Mouse (Mus musculus) Muller cell, postnatal 12 days (primary cell): ENCODE data around the gene Nr2e1.

Source experiments
- DNase-seq: peaks from one replicate; pipeline ENCODE4 v3.0.0-alpha.2; 2015; ENCODE audit errors: inconsistent ontology term

The Nr2e1 gene

DNA sequence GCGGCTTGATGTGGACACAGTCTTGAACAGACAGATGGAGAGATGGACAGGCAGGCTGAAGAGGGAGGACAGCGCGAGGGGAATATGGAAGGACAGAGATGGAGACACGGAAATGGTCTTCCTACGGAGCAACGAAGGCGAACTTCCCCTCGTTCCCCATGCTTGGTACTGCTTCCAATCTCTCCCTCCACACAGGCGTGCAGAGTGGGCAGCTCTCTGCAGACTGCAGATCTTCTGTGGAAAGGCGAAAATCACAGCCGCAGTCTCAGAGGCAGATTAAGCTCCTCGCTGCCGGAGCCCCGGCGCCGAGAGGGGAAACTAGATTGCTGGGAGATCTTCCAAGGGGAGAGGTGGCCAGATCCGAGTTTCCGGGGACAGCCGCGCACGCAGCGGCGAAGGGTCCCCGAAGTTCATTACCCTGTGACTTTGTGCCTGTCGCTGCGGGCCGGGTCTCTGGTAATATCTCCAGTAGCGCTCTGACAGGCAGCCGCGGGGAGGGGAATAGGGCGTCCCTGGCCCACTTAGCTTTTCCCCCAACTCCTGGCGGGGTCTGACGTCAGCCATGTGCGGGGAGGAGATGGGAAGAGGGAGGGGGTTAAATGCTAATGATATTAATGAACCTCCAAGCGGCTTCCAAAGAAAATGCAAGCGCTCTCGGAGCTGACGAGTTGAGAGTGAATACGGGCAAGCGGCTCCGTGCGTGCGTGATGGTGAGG is at the start of gene Nr2e1, which contains the start of gene Ostm1:
Nr2e1 (minus strand) TSS at position 476 of the 716 bp plus-strand sequence.
Ostm1 (plus strand) TSS at position 666 of the 716 bp plus-strand sequence.
- DNase-seq, result peak; percentile 97

DNA sequence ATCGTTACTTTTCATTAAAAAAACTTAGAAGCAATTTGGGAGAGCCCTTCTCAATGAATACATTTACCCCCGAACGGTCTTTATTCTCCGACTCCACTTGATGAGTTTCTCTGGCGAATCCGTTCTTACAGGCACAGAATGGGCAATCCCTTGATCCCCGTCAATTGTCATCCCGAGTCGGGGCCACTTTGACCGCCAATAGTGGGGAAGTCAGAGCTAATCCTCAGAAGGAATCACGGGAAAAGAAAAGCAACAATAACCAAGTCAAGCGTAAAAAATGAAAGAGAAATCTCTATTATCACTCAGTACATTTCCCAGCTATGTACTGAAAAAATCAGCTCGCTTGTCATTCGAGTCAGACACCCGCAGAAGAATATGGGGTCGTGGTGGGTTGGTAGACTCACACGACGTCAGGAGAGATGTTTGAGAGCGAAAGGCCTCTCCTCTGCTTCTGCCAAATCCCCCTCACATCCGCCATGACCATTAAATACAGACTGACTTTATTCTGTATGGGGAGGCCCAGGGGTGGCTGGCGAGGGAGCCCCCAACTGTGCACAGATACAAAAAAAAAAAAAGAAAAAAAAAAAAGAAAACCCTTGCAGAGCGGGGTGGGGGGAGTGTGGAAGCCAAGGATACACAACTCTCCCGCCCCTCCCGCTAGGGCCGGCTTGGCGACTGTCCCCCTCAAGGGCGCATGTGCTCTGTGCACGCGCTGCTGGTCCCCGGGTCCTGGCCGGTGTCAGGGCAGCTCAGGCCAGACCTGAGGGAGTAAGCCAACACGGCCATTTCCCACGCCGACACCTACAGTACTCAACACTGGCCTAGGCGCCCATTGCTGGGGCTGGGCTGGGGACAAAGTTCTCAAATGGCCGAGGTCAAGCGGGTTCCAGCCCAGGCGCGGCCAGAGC is 49.3 kb upstream of the Nr2e1 start:
- DNase-seq, result peak; percentile 58

DNA sequence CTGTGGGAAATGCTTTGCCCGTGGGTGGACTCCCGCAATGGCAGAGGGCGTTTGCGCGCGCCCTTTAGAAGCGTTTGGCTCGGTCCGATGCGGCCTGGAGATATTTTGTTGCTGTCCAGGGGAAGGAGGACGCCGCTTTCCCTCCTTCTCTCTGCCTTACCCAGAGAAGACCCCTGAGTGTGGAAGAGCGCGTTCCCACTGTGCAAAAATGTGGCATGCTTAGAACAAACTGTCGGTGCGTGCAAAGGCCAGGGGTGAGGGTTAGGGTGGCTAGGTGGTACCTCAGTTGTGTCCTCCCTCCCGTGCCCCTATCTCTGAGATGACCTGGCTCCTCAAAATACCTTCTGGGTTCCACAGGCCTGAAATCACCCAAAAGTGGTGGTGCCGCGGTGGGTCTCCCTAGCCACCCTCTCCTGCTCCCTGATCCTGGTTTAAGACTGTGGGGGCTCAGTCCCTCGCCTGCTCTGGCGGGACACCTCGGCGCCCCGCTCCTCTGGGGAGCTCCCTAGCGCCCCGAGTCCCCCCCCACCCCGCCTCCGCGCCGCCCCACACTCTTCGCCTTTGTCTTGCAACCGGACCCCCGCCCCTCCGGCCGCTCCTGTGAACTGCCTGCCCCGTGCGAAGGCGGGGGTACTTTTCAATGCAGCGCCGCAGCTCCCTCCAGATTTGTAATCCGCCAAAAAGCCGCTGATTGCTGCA is 48.5 kb upstream of the Nr2e1 start:
- DNase-seq, result no peak

DNA sequence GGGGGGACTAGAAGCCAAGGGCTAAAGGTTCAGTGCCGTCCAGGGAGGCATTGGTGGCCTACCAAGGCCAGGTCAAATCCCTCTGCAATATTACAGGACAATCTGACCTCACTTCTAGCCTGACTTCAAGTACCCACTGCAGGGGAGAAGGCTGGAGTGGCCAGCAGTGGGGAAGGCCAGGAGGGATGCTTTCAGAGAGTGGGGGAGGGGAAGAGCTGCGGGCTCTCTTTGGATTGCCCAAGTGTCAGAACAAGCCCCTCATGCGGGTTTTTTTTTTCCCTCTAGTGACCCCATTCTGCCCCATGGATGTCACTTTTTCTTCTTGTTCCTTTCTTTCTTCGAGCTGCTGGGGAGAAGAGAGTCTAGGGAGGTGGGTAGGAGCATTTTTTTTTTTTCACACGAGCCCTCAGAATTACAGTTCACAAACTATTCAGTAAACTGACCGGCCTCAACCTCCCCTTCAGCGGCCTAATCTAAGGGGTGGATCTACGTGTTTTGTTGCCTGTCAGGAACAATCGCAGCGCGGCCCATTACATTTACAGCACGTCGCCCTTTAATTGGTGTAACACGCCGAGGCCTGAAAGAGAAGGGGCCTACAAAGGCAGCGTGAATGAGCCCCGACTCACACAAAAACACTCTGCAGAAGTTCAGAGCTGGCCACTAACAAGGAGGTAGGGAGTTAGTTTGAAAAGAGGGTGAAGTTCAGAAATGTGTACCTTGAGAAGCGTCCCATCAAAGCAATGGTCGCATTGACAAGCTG is 47.3 kb upstream of the Nr2e1 start:
- peak; percentile 63 for DNase-seq

DNA sequence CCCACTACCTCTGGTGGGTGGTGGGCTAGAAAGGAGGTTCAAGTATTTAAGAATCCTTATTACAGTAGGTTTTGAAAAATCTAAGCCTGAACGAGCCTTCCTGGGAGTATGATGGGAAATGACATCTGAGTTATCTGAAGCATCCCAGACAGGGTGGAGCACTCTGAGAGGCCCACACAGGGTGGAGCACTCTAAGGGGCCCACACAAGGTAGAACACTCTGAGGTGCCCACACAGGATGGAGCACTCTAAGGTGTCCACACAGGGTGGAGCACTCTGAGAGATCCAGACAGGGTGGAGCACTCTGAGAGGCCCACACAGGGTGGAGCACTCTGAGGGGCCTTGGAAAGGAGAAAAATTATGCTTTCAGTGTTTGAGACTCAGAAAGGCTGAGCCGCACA is 42.5 kb upstream of the Nr2e1 start:
- DNase-seq, result no peak

DNA sequence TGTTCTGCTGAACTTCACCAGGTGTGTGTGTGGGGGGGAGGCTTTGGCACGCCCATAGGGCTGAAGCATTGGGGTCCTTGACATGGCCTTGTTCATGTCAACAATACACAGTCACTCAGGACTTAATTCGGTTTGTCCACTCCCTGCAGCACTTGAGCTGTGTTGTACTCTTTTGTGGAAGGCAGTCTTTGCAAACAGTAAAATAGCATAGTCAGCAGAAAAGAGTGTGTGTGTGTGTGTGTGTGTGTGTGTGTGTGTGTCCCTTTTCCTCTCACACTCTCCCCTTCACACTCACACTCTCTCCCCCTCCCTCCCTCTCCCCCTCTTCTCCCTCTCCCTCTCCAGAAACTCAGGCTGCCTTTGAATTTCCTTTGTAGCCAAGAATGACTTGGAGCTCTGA is 34.9 kb upstream of the Nr2e1 start:
- DNase-seq, result no peak

DNA sequence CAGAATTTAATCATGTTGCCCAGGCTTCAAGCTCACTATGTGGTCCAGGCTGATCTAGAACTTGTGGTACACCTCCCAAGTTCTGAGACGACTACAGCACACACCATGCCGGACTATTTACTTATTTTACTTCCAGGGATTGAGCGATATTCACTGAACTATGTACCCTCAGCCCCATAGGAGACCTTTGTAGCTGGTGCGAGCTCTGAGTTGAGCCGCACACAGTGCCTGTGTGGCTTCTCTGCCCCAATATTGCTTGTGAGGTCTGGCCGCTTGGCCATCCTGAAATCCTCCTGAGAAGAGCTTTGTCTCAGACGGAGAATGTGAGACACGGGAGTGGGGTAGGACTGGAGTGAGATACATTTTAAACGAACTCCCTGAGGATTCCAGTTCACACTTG is 31.3 kb upstream of the Nr2e1 start:
- no peak for DNase-seq

DNA sequence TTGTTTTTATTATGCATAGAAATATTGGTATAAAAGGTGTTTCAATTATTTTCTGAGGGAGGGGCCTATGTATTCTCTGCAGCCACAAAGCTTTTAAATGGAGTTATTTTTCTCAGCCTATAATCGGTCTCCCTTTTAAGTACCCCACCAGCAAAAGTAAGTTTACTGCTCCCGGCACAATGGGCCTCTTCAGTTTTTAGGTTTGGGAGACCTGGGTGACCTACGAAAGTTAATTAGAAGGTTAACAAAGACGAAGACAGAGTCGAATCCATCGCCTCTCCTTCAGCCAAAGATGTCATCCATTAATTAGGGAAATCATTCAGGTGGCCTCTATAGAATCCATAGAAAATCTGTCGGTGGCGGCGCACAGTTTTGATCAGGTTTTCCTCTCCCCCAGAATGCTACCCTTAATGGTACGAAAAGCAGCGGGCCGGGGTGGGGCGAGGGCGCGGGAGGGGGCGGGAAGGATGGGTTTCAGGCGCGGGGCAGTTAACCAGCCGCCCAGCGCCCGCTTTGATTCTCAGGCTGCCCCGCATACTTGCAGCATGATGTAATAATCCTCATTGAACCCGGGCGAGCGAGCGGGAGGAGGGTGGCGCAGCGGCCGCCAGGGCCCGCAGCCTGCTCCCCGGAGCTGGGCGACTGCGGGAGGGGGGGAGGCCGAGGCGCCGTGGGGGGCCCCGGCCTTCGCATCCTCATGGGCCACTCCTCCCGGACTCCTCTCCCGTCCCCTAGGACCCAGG is 30.4 kb upstream of the Nr2e1 start:
- peak; percentile 87 for DNase-seq

DNA sequence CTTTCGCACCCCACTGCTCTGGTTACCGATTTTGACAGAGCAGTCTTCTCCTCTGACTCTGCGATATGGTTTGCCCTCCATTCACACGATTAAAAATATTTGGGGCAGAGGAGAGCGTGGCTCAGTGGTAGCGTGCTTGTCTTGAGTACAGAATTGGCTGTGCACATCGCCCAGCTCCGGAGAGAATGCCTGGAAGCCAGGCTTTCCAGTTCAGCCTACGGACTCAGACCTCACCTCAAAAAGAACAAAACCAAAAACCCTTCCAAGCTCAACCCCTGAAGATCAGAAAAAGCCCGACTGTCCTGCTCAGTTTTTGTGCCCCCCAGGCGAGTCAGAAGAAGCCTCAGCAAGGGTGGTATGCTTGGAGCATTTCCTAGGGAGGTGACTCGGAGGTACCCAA is 29.6 kb upstream of the Nr2e1 start:
- no peak for DNase-seq

DNA sequence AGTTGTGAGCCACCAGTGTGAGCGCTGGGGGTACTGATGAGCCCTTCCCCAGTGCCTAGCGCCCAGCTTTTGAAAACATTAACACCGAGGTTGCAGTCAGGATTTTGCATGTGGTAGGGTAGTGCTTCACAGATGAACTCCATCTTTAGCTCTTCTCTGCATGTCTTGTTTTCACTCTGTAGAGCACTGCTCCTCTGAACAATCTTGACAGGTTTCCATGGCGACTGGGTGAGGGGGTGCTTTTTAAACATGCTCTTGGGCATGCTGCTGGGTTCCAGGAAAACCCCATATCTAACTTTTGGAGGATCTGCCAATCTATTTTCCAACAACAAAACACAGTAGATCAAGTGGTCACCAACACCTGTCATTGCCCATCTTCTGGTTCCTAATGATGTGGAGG is 23.3 kb upstream of the Nr2e1 start:
- no peak for DNase-seq

DNA sequence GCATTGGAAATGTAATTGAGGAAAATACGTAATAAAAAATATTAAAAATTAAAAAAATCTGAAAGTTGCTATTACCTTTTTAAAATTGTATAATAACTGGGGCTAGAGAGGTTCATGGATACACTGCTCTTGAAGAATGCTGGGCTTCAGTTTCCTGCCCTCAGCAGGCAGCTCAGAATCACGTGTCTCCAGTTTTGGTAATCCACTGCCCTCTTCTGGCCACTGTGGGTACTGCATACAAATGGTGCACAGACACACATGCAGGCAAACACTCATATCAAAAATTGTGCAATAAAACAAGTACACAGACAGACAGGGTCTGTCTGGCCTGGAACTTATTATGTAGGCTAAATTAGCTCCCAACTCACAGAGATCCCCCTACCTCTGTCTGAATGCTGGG is 21.4 kb upstream of the Nr2e1 start:
- no peak for DNase-seq

DNA sequence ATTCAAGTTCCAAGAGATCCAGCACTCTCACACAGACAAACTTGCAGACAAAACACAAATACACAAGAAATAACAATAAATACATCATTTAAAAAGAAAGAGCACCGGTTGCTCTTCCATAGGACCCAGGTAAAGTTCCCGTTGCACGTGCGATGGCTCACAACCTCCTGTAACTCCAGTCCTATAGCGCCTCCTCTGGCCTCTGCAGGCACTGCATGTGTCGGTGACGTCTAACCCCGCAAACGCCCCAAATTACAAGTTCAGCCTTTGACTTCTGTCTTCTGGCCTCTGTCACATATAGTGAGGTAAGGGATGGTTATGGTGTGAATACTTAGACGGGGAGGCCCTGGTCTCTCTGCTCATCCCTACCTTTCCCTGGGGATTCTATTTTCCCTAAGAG is 18.1 kb upstream of the Nr2e1 start:
- no peak for DNase-seq

DNA sequence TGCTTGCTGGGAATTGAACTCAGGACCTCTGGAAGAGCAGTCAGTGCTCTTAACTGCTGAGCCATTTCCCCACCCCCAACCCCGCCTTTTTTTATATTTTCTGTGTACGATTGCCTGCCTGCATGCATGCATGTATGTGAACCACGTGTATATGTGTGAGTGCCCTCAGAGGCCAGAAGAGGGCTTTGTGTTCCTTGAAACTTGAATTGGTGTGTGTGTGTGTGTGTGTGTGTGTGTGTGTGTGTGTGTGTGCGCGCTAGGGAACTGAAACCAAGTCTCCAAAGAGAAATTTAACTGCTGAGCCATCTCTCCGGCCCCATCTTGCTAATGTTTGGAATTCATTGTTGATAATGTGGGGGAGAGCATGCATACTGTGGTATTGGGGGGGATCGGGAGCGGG is 15.2 kb upstream of the Nr2e1 start:
- DNase-seq, result no peak

DNA sequence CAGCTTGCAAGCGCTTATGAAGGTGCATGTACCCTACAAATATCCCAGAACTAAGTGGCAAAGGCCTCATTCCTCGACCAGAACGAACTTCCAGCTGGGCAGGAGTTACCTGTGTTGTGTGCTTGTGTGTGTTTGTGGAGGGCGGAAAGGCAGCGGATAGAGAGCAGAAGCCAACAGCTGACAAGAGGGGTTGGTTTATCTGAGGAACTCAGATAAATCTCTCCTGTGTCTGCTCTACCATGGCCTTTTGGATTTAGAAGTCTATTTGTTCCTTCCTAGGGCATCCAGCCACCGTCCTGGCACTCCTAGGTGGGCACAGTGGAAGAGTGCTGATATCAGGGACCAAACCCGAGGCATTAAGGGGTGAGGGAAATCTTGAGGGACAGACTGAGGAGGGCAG is 9.8 kb upstream of the Nr2e1 start:
- DNase-seq, result no peak

DNA sequence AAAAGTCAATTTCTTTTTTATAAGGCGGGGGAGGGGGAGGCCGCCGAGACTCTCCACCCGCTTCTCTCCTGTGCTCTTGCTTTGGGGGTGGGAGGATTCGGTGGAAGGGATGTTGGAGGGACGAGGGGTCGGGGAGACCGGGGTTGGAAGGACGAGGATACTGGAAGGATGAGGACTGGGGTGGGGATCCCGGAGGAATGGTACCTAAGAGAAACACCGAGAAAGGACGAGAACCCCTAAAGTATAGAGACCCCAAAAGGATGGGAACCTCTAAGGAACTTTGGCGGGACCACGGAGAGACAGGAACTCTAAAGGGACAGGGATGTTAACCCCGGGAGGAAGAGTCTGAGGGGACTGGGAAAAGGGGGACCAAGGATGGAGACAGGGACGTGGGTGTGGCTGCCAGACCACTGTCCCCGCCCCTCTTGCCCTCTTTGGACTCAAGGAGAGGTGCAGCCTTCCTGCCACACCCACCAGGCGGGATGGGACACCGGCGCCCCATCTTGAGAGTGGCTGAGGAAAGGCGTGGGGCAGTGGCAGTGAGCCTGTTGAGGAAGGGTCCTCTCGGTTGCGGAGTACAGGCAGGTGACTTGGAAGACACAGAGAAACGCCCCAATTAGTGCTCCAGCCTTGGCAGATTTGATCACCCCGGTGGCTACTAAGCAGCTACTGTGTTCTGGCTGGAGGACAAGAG is 8.7 kb upstream of the Nr2e1 start:
- DNase-seq, result peak; percentile 77

DNA sequence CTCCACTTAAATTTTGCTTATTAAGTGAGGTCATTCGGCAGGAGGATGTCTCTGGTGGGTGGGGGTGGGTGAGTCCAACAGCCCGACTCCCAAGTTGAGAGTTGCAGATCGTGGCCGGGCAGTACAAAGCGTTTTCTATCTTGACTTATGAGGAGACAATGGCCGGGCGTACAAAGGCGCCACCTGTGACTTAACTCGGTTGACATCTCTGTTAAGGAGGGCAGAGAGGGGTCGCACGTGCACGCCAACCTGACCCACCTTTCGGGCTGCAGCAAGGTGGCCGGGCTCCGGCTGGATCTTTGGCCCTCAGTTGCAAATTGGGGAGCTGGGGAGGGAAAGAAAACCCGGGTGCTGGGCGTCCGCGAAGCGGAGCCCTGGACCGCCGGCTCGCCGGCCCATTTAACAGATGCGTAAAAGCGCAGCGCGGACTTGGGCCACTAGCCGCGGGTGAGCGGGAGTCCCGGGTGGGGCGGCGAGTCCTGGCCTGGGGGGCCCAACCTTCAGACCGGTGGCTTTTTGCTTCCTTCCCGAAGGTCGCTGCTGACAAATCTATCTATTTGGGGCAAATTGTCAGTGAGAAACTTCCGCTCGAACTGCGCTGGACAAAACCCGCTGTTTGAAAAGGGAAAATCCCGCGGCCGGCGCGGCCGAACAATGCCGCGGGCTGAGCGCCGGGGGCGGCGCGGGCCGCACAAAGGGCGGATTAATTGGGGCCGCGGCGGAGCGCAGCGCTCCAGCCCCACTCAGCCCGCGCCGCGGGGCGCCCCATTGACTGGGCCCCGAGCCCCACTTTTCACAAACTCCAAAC is 8.0 kb upstream of the Nr2e1 start:
- DNase-seq, result peak; percentile 94

DNA sequence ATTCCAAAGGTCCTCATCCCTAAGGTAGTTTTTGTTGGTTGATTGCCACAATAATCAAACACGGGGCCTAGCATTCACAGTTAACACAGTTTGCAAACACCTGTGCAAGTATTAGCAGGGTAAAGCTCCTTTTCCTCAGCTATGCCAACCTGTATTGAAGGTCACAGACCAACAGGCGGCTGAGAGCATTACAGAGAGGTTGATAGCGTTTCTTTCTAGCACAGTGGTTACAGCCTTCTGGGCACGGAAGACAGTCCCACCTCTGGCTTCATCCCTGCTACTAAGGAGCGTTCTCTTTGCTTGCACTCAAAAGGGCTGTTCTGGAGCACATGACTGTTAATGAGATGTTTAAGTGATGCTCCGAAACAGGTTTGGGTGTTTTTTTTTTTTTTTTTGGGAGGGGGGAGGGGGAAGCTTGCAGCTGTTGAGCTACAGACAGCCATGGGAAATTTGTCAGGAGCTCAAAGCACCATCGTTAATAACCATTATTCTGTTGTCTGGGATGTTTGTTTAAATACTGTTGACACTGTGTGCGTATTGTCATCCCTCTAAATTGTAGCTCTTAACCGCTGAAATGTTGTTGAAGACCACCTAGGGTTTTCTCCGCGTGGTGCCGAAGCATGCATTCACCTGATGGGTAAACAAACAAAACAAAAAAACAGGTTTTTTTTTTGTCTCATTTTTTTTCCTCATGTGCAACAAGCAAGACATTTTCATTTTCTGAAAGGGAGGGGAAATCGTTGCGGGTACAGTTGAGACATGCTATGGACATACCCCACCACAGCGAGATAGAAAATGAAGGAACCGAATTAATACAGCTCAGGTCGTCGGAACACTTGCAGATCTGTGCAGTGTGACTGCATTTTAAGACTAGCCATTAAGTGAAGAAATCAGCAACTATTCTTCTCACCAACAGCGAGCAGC is 7.1 kb upstream of the Nr2e1 start:
- DNase-seq, result no peak

DNA sequence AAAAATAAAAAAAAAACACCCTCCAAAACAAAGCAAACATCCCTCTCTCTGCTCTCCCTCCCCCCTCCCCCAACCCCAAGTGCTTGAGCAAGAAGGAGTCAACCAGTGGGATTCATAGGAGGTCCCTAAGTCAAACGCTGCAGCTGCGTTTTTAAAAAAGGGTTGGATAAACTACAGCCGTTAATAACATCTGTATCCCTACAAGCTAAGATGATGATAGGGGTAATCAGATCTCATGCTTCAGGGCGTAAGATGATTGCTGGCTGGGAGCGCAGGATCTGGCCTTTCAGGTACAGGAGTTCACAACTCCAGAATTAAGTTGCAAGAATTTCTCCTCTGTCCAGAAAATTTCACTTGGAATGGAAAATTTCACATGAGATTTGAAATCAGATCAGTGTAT is 6.1 kb upstream of the Nr2e1 start:
- DNase-seq, result no peak
